Comparison of ENCODE assay signal across 9 mouse cellular contexts in the genomic region with DNA sequence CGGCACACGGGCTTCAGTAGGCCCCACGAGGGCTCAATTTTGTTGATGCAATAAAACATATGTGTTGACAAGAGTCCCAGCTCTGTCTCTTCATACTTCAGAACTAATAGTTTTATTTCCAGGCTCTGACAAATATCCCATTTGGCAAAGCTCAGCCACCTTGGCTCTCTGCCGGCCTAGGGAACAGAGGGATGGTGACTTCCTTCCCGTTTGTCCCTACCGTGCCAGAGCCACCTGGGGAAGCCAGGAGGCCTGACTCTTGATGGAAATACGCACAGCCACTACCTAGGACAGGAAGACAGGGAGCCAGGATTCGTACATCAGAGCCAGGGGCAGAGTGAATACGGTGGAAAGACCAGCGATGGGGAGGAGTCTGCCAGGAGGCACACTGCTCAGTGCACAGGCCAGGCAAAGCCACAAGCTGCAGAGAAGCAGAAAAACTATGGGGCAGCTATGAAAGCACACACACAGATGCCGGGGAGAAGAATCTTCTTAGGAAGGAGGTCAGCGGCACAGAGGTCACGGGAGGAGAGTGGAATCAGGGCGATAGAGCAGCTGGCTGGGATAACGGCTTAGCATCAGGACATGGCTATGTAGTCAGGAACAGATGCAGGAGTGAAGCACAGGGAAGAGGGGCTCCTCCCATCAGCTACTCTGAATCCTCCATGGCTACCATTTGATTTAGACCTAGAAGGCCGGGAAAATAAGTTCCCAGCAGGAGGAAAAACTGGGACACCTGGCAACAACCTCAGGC. TPM values are rescaled to one million over a fixed set of nuclear protein-coding genes. Genes with fewer than 3 reads are reported as not detected.
DNase-seq lines count a peak whose midpoint lies in the region; ATAC-seq and TF ChIP-seq lines count a peak whose summit lies in the region.
"Had no signal": no experiment of that assay in that cellular context is flagged by ENCODE, and none has a peak within 500 bp of the region (broad histone marks: within the 10 kb centered on the region; RNA-seq: fewer than 3 reads in every experiment).

No protein-coding gene starts in this region.

- peak overlapping the region; percentile 80 for H3K27ac ChIP-seq in lung, embryonic 14.5 days (ENCODE audit: low read depth)
- no peak overlapping the region for H3K27ac ChIP-seq in hindbrain, embryonic 12.5 days
- H3K27ac ChIP-seq in midbrain, embryonic 11.5 days (ENCODE audit: low read depth, low read length): no peak overlapping the region
- H3K27ac ChIP-seq: embryonic facial prominence, embryonic 13.5 days; neural tube, embryonic 12.5 days had no signal

- peak; percentile 84 for DNase-seq in adrenal gland, postnatal 10 days
- peak; percentile 83 for DNase-seq in cerebellum, adult 11 months
- peak; percentile 69 to 70 for DNase-seq in heart, adult 9 months (ENCODE audit: low spot score in 2 of 2)
- DNase-seq in lung, embryonic 14.5 days: peak; percentile 83
- DNase-seq in midbrain, embryonic 11.5 days (ENCODE audit: low spot score, missing footprints): no peak

- H3K27me3 ChIP-seq in lung, embryonic 14.5 days (ENCODE audit: insufficient read depth, low read length): no peaks in the 10 kb centered on the region
- H3K27me3 ChIP-seq in hindbrain, embryonic 12.5 days: no peaks in the 10 kb centered on the region
- H3K27me3 ChIP-seq in midbrain, embryonic 11.5 days (ENCODE audit: control insufficient read depth, insufficient read depth, low read length): no peaks in the 10 kb centered on the region
- H3K27me3 ChIP-seq: embryonic facial prominence, embryonic 13.5 days; neural tube, embryonic 12.5 days had no signal

- no peak for TF ChIP-seq CTCF in lung, embryonic 14.5 days (IDR thresholded peaks at IDR 0.05; ENCODE audit: low read depth)

- H3K9me3 ChIP-seq in lung, embryonic 14.5 days (ENCODE audit: low read depth, low read length): no peaks in the 10 kb centered on the region
- no peaks in the 10 kb centered on the region for H3K9me3 ChIP-seq in hindbrain, embryonic 12.5 days (replicated peaks)
- H3K9me3 ChIP-seq in midbrain, embryonic 11.5 days (ENCODE audit: control insufficient read depth, low read length): no peaks in the 10 kb centered on the region
- H3K9me3 ChIP-seq: embryonic facial prominence, embryonic 13.5 days; neural tube, embryonic 12.5 days had no signal

- peaks cover 43% of the 10 kb centered on the region for H3K4me1 ChIP-seq in lung, embryonic 14.5 days (ENCODE audit: insufficient read depth)
- peaks cover 12% of the 10 kb centered on the region for H3K4me1 ChIP-seq in hindbrain, embryonic 12.5 days
- no peaks in the 10 kb centered on the region; the same call in 1 of the 2 replicates for H3K4me1 ChIP-seq in midbrain, embryonic 11.5 days (ENCODE audit: control insufficient read depth, insufficient read depth, low read length)

- H3K9ac ChIP-seq in lung, embryonic 14.5 days: no peak overlapping the region
- no peak overlapping the region for H3K9ac ChIP-seq in hindbrain, embryonic 12.5 days
- H3K9ac ChIP-seq in midbrain, embryonic 11.5 days (ENCODE audit: low read length): no peak overlapping the region
- H3K9ac ChIP-seq: embryonic facial prominence, embryonic 13.5 days; neural tube, embryonic 12.5 days had no signal

- peaks cover 19% of the 10 kb centered on the region for H3K36me3 ChIP-seq in lung, embryonic 14.5 days (ENCODE audit: insufficient read depth)
- peaks cover 15% of the 10 kb centered on the region for H3K36me3 ChIP-seq in hindbrain, embryonic 12.5 days
- H3K36me3 ChIP-seq in midbrain, embryonic 11.5 days (ENCODE audit: control insufficient read depth, insufficient read depth, low read length): no peaks in the 10 kb centered on the region; the same call in none of the 2 replicates

- ATAC-seq in lung, embryonic 14.5 days (ENCODE audit: insufficient read depth): peak; percentile 16; the same call in 1 of the 2 replicates
- ATAC-seq in hindbrain, embryonic 12.5 days (ENCODE audit: low FRiP score): no peak
- no peak for ATAC-seq in midbrain, embryonic 11.5 days (ENCODE audit: low FRiP score)
- ATAC-seq in frontal cortex, adult (ENCODE audit: low TSS enrichment): no peak

- H3K4me3 ChIP-seq in lung, embryonic 14.5 days (ENCODE audit: low read depth, low read length): no peak overlapping the region
- no peak overlapping the region for H3K4me3 ChIP-seq in hindbrain, embryonic 12.5 days
- H3K4me3 ChIP-seq in midbrain, embryonic 11.5 days (ENCODE audit: low read depth, low read length): no peak overlapping the region
- H3K4me3 ChIP-seq: embryonic facial prominence, embryonic 13.5 days; neural tube, embryonic 12.5 days had no signal

- 58% methylated on average over 16 of the region's 16 CpGs for WGBS in lung, embryonic 14.5 days
- 88% methylated on average over 16 of the region's 16 CpGs for WGBS in hindbrain, embryonic 12.5 days
- 88% methylated on average over 16 of the region's 16 CpGs for whole genome bisulfite sequencing in midbrain, embryonic 11.5 days

- H3K4me2 ChIP-seq in lung, embryonic 14.5 days: no peak overlapping the region
- no peak overlapping the region for H3K4me2 ChIP-seq in hindbrain, embryonic 12.5 days (replicated peaks)
- no peak overlapping the region for H3K4me2 ChIP-seq in midbrain, embryonic 11.5 days
- H3K4me2 ChIP-seq: embryonic facial prominence, embryonic 13.5 days; neural tube, embryonic 12.5 days had no signal

RNA-seq across cellular contexts. Expression of a gene that starts 11.5 kb away (rescaled TPM):
- total RNA-seq in adrenal gland, postnatal 10 days (2021): 10 to 100 TPM; 32.3 to 48.8 TPM
- 45.6 and 46.9 TPM in 2 replicates for polyA plus RNA-seq in lung, embryonic 14.5 days (2014; fragmentation: Nextera tagmentation; extraction: Ambion mirVana)
- 40.0 and 43.2 TPM in 2 replicates for polyA plus RNA-seq in hindbrain, embryonic 12.5 days (2016; fragmentation: Nextera tagmentation; extraction: Ambion mirVana)
- 24.7 and 25.5 TPM in 2 replicates for polyA plus RNA-seq in midbrain, embryonic 11.5 days (2014; fragmentation: Nextera tagmentation; extraction: Ambion mirVana)

RNA-seq across cellular contexts. Expression of a gene that starts 52.7 kb away (rescaled TPM):
- 10 to 100 TPM; 13.9 to 15.0 TPM for total RNA-seq in adrenal gland, postnatal 10 days (2021)
- 0.30 and 0.31 TPM in 2 replicates for polyA plus RNA-seq in lung, embryonic 14.5 days (2014; fragmentation: Nextera tagmentation; extraction: Ambion mirVana)
- polyA plus RNA-seq in hindbrain, embryonic 12.5 days (2016; fragmentation: Nextera tagmentation; extraction: Ambion mirVana): 0.60 and 0.70 TPM in 2 replicates
- polyA plus RNA-seq in midbrain, embryonic 11.5 days (2014; fragmentation: Nextera tagmentation; extraction: Ambion mirVana): 0.14 and 0.18 TPM in 2 replicates
